Mouse (Mus musculus) heart, embryonic 13.5 days (tissue): ENCODE data around the gene Hsd3b4. TPM values are rescaled to one million over a fixed set of nuclear protein-coding genes. Genes with fewer than 3 reads are reported as not detected.
"Not testable (repeated sequence)": the region's sequence is repeated elsewhere in the genome, so short reads cannot be mapped to it uniquely, and the experiment has no call there.

Source experiments
- ATAC-seq: fragments of 200-750 bp; cut with Nextera tagmentation; 2 replicates; pipeline ENCODE4 v1.8.0; 2017; ENCODE audit warnings: moderate TSS enrichment; ENCODE audit not compliant: insufficient number of reproducible peaks, low FRiP score, low TSS enrichment; ENCODE audit errors: extremely low read depth
- H3K27ac ChIP-seq: fragments of 300-500 bp; sonication (generic); replicated peaks from 2 replicates; pipeline ENCODE4 v1.5.1; 2015; ENCODE audit warnings: moderate library complexity, mild to moderate bottlenecking, inconsistent platforms
- H3K27me3 ChIP-seq: fragments of 300-500 bp; sonication (generic); replicated peaks from 2 replicates; pipeline ENCODE4 v1.6.1; 2015; ENCODE audit warnings: mild to moderate bottlenecking, inconsistent platforms
- H3K36me3 ChIP-seq: fragments of 300-500 bp; sonication (generic); 2 replicates; pipeline ENCODE4 v1.6.1; 2015; ENCODE audit warnings: mild to moderate bottlenecking, inconsistent platforms
- H3K4me1 ChIP-seq: fragments of 300-500 bp; sonication (generic); 2 replicates; pipeline ENCODE4 v1.6.1; 2015; ENCODE audit warnings: inconsistent platforms
- H3K4me2 ChIP-seq: fragments of 300-500 bp; sonication (generic); 2 replicates; pipeline ENCODE4 v1.6.1; 2015; ENCODE audit warnings: inconsistent platforms, mild to moderate bottlenecking, moderate library complexity
- H3K4me3 ChIP-seq: fragments of 300-500 bp; sonication (generic); 2 replicates; pipeline ENCODE4 v1.5.1; 2015; ENCODE audit warnings: moderate library complexity, mild to moderate bottlenecking, inconsistent platforms
- H3K9ac ChIP-seq: fragments of 300-500 bp; sonication (generic); 2 replicates; pipeline ENCODE4 v1.6.1; 2015; ENCODE audit warnings: inconsistent platforms, mild to moderate bottlenecking, moderate library complexity
- H3K9me3 ChIP-seq: fragments of 300-500 bp; sonication (generic); 2 replicates; pipeline ENCODE4 v1.6.1; 2016; ENCODE audit warnings: inconsistent platforms
- WGBS: fragments of 180-500 bp; shearing (Covaris S2); methylation state at CpG from one replicate; pipeline ENCODE4 v1.1.7; 2015; ENCODE audit warnings: mixed read lengths; 5-methylcytosine and 5-hydroxymethylcytosine counted together
- polyA plus RNA-seq: library from polyadenylated mRNA; unstranded; fragments of >200 nt; fragmentation: Nextera tagmentation; extraction: Ambion mirVana; gene quantifications from 2 replicates; pipeline ENCODE4 v1.2.1, GENCODE M21; 2015

Gene Hsd3b4
- not detected in 2 replicates for polyA plus RNA-seq

DNA sequence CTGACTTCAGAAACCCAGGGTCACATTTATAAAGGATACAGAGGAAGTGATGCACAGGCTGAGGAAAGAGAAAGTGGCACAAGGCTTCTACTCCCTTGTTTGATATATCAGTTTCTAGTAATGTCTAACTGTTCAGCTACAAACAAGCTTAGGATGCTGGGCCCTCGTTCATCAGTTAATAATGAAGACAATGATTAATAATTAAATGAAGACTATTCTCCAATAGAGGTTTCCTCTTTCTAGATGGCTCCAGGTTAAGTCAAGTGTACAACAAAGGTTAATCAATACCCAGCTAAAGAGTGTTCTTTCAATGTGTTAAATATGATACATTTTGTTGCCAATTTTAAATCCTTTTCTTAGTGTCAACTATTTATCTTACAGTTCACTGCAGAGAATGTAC is at the start of gene Hsd3b4:
Gene Hsd3b4, minus strand, starts transcription at position 101 of the 400 bp plus-strand sequence.
- H3K27me3 ChIP-seq, result not testable (repeated sequence)
- whole genome bisulfite sequencing, result no CpG with 5 or more reads among the region's 1 CpGs

DNA sequence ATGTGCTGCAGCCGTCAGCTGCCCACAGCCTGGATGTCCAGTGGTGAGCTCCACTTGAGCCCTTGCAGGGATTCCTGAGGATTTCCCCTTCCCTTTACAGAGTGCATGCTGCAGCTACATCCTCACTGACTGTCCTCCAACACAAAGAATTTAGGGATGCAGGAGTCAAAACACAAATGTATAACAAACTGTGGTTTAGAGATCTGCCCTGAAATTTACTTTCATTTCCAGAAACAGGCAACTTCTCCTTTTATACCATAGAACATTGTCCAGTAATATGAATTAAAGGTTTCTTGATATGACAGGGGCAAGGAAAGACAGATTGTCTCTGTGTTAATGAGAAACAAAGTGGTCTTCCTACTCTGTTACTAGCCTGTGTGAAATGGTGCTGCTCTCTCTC is 40.5 kb upstream of the Hsd3b4 start:
- H3K9ac ChIP-seq, H3K36me3 ChIP-seq: not testable (repeated sequence)

More for the DNA sequence above, at the start of gene Hsd3b4:
- not testable (repeated sequence) for H3K27ac ChIP-seq, H3K4me3 ChIP-seq, H3K4me2 ChIP-seq, H3K36me3 ChIP-seq, ATAC-seq, H3K9ac ChIP-seq, H3K4me1 ChIP-seq, H3K9me3 ChIP-seq

DNA sequence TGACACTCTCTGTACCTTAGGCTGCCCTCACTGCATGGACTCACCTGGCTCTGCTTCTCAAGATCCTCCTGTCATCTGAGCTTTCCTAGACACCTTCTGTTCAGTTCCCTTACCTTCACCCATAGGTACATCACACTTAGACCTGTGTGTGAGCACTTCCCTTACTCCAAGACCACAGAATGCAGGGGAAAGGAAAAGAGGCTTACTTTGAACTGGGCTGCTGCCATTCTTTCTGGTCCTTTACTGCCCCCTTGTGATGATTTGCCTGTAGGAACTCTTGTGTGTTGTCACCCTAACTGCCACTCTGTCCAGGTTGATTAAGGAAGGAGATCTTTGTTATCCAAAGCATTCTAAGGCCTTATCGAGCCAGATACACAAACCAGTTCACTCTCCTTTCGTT is 39.9 kb upstream of the Hsd3b4 start:
- not testable (repeated sequence) for H3K27me3 ChIP-seq, H3K4me2 ChIP-seq, H3K4me1 ChIP-seq, H3K36me3 ChIP-seq, H3K9me3 ChIP-seq, ATAC-seq, H3K27ac ChIP-seq, H3K9ac ChIP-seq, H3K4me3 ChIP-seq
- WGBS, result no CpG with 5 or more reads among the region's 2 CpGs

More for the DNA sequence above, 40.5 kb upstream of the Hsd3b4 start:
- not testable (repeated sequence) for H3K27ac ChIP-seq, H3K27me3 ChIP-seq, H3K4me2 ChIP-seq, ATAC-seq, H3K4me1 ChIP-seq, H3K4me3 ChIP-seq, H3K9me3 ChIP-seq
- WGBS, result no CpG with 5 or more reads among the region's 1 CpGs

DNA sequence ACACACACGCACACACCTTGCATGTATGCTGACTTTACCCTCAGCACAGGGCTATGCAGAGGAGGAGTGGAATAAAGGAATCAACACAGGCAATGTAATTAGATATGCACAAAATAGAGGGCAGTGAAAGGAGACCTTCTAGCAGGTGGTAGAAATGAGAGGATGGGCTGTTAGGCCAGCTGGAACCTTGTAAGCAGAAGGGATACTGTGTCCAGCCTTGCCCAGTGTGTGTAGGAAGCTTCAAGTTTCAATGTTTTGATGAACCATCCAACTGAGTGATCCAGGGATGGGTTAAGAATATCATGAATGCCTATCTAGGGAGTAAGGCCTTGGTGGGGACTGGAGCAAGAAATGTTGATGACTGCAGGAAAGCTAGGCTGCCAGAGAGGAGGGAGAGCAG is 38.2 kb upstream of the Hsd3b4 start:
- H3K36me3 ChIP-seq, H3K9ac ChIP-seq, H3K4me3 ChIP-seq, H3K27me3 ChIP-seq, H3K9me3 ChIP-seq, ATAC-seq, H3K4me2 ChIP-seq, H3K4me1 ChIP-seq, H3K27ac ChIP-seq: not testable (repeated sequence)
- WGBS, result 20% methylated on average over 1 of the region's 1 CpGs

DNA sequence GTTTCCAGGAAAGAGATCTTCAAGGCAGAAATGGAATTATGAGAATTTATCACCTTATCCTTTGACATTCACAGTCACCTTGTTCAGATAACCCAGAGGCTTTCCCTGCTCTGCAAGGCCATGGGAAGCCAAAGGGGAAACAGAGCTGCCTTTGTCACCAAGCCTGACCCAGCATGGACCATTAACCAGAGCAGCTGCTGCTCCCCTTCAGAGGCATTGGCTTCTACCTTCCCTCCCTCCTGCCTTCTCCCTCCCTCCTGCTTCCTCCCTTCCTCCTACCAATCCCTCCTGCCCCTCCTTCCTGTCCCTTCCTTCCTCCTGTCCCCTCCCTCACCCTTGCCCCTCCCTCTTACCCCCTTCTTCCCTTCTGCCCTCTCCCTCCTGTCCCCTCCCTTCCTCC is 37.3 kb upstream of the Hsd3b4 start:
- H3K9ac ChIP-seq, H3K36me3 ChIP-seq, H3K4me2 ChIP-seq, H3K27me3 ChIP-seq, H3K4me1 ChIP-seq, H3K4me3 ChIP-seq, ATAC-seq, H3K27ac ChIP-seq, H3K9me3 ChIP-seq: not testable (repeated sequence)

DNA sequence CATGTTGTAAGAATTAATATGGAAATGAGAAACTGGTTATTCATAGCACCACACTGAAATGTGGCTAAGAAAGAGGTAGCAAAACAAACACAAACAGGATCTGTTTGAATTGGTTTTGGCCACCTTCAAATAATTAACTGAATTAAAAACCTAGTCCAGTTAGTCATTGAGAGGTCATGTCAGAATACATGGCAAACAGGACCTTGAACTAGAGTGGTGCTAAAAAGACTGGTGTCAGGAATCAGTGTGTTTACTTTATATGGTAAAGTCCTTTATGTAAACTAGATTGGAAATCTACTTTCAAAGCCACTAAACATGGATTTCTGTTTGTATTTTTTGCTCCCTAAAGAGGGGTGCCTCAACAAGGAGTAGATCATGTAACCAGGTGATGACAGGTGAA is 14.7 kb upstream of the Hsd3b4 start:
- not testable (repeated sequence) for H3K9me3 ChIP-seq, H3K9ac ChIP-seq, H3K36me3 ChIP-seq, ATAC-seq, H3K27ac ChIP-seq, H3K4me2 ChIP-seq, H3K4me3 ChIP-seq, H3K27me3 ChIP-seq, H3K4me1 ChIP-seq

DNA sequence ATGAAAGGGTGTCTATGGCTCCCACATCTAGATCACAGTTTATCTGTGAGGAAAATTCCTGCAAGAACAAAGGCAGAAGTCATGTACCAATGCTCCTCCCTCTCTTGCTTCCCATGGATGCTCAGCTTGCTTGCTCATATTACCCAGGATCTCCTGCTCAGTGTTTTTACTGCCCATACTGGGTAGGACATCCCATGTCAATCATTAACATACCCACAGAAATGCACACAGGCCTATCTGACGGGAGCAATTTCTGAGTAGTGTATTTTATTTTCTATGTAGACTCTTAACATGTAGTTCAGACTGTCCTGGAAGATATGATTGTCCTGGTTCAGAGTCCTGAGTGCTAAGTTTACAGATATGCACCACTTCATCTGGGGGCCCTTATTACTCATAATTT is 14.2 kb upstream of the Hsd3b4 start:
- WGBS, result no CpG with 5 or more reads among the region's 1 CpGs
- ATAC-seq, H3K27me3 ChIP-seq, H3K9ac ChIP-seq, H3K27ac ChIP-seq, H3K4me2 ChIP-seq, H3K4me1 ChIP-seq, H3K9me3 ChIP-seq, H3K36me3 ChIP-seq, H3K4me3 ChIP-seq: not testable (repeated sequence)

DNA sequence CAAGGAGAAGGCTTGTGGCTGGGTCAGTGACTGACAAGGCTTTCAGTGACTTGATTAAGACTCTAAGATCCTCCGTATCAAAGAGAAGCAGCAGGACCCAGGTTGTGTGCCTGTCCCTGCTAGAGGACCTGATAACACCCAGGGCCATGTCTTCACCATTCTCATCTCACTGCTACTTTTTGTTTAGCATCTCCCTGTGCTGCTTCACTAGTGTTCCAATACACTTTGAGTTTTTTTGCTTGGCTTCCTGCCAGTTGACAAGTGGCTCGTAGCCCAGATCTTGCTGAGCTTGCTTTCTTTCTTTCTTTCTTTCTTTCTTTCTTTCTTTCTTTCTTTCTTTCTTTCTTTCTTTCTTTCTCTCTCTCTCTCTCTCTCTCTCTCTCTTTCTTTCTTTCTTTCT is 12.5 kb upstream of the Hsd3b4 start:
- not testable (repeated sequence) for H3K4me1 ChIP-seq, ATAC-seq, H3K36me3 ChIP-seq, H3K9me3 ChIP-seq, H3K9ac ChIP-seq, H3K27me3 ChIP-seq, H3K4me3 ChIP-seq, H3K27ac ChIP-seq, H3K4me2 ChIP-seq
- 15% methylated on average over 1 of the region's 2 CpGs for WGBS

DNA sequence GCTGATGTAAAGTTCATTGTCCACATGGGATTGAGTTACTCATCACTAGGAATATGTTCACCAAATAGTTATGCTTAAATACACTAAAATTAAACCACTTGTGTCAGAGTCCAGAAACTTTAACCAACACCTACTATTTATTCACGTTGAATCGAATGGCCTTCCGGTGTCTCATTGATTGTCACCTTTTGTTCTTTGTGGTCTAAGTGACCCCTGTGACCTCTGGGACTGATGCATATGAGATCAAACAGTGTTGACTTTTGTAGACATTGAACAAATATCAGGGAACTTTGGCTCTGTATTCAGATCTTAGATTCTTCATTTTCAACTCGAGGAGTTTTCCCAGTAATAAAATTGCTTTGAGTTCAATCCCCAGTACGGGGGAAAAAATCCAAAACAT is 3.1 kb downstream of the Hsd3b4 start:
- not testable (repeated sequence) for H3K36me3 ChIP-seq

DNA sequence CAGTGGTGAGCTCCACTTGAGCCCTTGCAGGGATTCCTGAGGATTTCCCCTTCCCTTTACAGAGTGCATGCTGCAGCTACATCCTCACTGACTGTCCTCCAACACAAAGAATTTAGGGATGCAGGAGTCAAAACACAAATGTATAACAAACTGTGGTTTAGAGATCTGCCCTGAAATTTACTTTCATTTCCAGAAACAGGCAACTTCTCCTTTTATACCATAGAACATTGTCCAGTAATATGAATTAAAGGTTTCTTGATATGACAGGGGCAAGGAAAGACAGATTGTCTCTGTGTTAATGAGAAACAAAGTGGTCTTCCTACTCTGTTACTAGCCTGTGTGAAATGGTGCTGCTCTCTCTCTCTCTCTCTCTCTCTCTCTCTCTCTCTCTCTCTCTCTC is 12.9 kb downstream of the Hsd3b4 start:
- not testable (repeated sequence) for H3K27me3 ChIP-seq, H3K4me3 ChIP-seq, H3K36me3 ChIP-seq, H3K27ac ChIP-seq, H3K9me3 ChIP-seq, H3K4me2 ChIP-seq, H3K9ac ChIP-seq, H3K4me1 ChIP-seq, ATAC-seq

More for the DNA sequence above, 3.1 kb downstream of the Hsd3b4 start:
- H3K4me1 ChIP-seq, H3K9me3 ChIP-seq, H3K4me3 ChIP-seq, H3K9ac ChIP-seq, H3K27me3 ChIP-seq, ATAC-seq, H3K27ac ChIP-seq, H3K4me2 ChIP-seq: not testable (repeated sequence)
- WGBS, result no CpG with 5 or more reads among the region's 5 CpGs

DNA sequence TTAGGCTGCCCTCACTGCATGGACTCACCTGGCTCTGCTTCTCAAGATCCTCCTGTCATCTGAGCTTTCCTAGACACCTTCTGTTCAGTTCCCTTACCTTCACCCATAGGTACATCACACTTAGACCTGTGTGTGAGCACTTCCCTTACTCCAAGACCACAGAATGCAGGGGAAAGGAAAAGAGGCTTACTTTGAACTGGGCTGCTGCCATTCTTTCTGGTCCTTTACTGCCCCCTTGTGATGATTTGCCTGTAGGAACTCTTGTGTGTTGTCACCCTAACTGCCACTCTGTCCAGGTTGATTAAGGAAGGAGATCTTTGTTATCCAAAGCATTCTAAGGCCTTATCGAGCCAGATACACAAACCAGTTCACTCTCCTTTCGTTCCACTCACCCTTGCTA is 13.6 kb downstream of the Hsd3b4 start:
- not testable (repeated sequence) for H3K36me3 ChIP-seq, H3K4me1 ChIP-seq, H3K4me2 ChIP-seq, ATAC-seq, H3K9me3 ChIP-seq, H3K27me3 ChIP-seq, H3K9ac ChIP-seq, H3K27ac ChIP-seq, H3K4me3 ChIP-seq
- no CpG with 5 or more reads among the region's 2 CpGs for WGBS

DNA sequence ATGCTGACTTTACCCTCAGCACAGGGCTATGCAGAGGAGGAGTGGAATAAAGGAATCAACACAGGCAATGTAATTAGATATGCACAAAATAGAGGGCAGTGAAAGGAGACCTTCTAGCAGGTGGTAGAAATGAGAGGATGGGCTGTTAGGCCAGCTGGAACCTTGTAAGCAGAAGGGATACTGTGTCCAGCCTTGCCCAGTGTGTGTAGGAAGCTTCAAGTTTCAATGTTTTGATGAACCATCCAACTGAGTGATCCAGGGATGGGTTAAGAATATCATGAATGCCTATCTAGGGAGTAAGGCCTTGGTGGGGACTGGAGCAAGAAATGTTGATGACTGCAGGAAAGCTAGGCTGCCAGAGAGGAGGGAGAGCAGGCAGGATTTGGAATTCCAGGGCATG is 15.3 kb downstream of the Hsd3b4 start:
- not testable (repeated sequence) for H3K9me3 ChIP-seq, H3K36me3 ChIP-seq, H3K4me2 ChIP-seq, H3K4me1 ChIP-seq, H3K4me3 ChIP-seq, ATAC-seq, H3K9ac ChIP-seq, H3K27ac ChIP-seq, H3K27me3 ChIP-seq

DNA sequence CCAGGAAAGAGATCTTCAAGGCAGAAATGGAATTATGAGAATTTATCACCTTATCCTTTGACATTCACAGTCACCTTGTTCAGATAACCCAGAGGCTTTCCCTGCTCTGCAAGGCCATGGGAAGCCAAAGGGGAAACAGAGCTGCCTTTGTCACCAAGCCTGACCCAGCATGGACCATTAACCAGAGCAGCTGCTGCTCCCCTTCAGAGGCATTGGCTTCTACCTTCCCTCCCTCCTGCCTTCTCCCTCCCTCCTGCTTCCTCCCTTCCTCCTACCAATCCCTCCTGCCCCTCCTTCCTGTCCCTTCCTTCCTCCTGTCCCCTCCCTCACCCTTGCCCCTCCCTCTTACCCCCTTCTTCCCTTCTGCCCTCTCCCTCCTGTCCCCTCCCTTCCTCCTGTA is 16.1 kb downstream of the Hsd3b4 start:
- H3K27ac ChIP-seq, H3K36me3 ChIP-seq, H3K27me3 ChIP-seq, H3K9me3 ChIP-seq, ATAC-seq, H3K4me3 ChIP-seq, H3K4me1 ChIP-seq, H3K9ac ChIP-seq, H3K4me2 ChIP-seq: not testable (repeated sequence)
